Mouse (Mus musculus) heart, adult 8-10 months (tissue): ENCODE measurements at regions not wholly inside any gene's neighbourhood (a gene's known extent, or its start where the extent isn't known, plus 50 kb on each side); places are given as distances from the start of the nearest gene placed in this dataset. TPM values are rescaled to one million over a fixed set of nuclear protein-coding genes. Genes with fewer than 3 reads are reported as not detected.

Source experiments
- microRNA-seq: library from miRNA; unstranded; fragments of <30 nt; microRNA quantifications from one replicate; pipeline ENCODE4 v1.2.0, GENCODE M21; 2022

Small RNA genes lying in the stretch of these regions (microRNA-seq; reads per million reads assigned to microRNA genes)
- not detected for gene Gm24933
